Mouse (Mus musculus) heart, embryonic 16.5 days (tissue): ENCODE measurements around the gene Gas7. TPM values are rescaled to one million over a fixed set of nuclear protein-coding genes. Genes with fewer than 3 reads are reported as not detected.

Experiments
- ATAC-seq: fragments of 200-750 bp; cut with Nextera tagmentation; replicated peaks from 2 replicates; pipeline ENCODE4 v1.8.0; 2017; ENCODE audit warnings: moderate number of reproducible peaks; ENCODE audit not compliant: insufficient read depth, low FRiP score; ENCODE audit errors: extremely low read depth
- H3K27ac ChIP-seq: fragments of 300-500 bp; sonication (generic); 2 replicates; pipeline ENCODE4 v1.5.1; 2014; ENCODE audit warnings: mild to moderate bottlenecking, low read length, control low read depth, moderate library complexity
- H3K27me3 ChIP-seq: fragments of 300-500 bp; sonication (generic); 2 replicates; pipeline ENCODE4 v1.6.1; 2014; ENCODE audit warnings: low read length, mixed read lengths; ENCODE audit not compliant: control insufficient read depth, insufficient read depth
- H3K36me3 ChIP-seq: fragments of 300-500 bp; sonication (generic); 2 replicates; pipeline ENCODE4 v1.6.1; 2014; ENCODE audit not compliant: control insufficient read depth, insufficient read depth
- H3K4me1 ChIP-seq: fragments of 300-500 bp; sonication (generic); 2 replicates; pipeline ENCODE4 v1.6.1; 2014; ENCODE audit warnings: low read length, mixed read lengths; ENCODE audit not compliant: control insufficient read depth, insufficient read depth
- H3K4me2 ChIP-seq: fragments of 300-500 bp; sonication (generic); 2 replicates; pipeline ENCODE4 v1.6.1; 2014; ENCODE audit warnings: low read depth, mild to moderate bottlenecking, control low read depth, low read length
- H3K4me3 ChIP-seq: fragments of 300-500 bp; sonication (generic); 2 replicates; pipeline ENCODE4 v1.5.1; 2014; ENCODE audit warnings: mild to moderate bottlenecking, control low read depth, low read length
- H3K9ac ChIP-seq: fragments of 300-500 bp; sonication (generic); 2 replicates; pipeline ENCODE4 v1.6.1; 2014; ENCODE audit warnings: low read length, control low read depth
- H3K9me3 ChIP-seq: fragments of 300-500 bp; sonication (generic); replicated peaks from 2 replicates; pipeline ENCODE4 v1.6.1; 2016; ENCODE audit warnings: low read length; ENCODE audit not compliant: control insufficient read depth
- WGBS: fragments of 180-500 bp; shearing (Covaris S2); extraction: QIAGEN DNeasy Blood & Tissue Kit; methylation state at CpG from one replicate; pipeline ENCODE4 v1.1.7; 2014; 5-methylcytosine and 5-hydroxymethylcytosine counted together
- polyA plus RNA-seq: library from polyadenylated mRNA; unstranded; fragments of >200 nt; fragmentation: Nextera tagmentation; extraction: Ambion mirVana; gene quantifications from 2 replicates; pipeline ENCODE4 v1.2.1, GENCODE M21; 2015

Gas7 gene
- polyA plus RNA-seq, 1 experiment from 2014 or later, result 8.5 TPM

- no peak overlapping the region for H3K4me2 ChIP-seq
- ATAC-seq, result no peak
- H3K4me3 ChIP-seq, result no peak overlapping the region
- no peaks in the 10 kb centered on the region for H3K36me3 ChIP-seq
- no peaks in the 10 kb centered on the region for H3K27me3 ChIP-seq
- WGBS, result 76% methylated on average over 3 of the region's 3 CpGs
- no peak overlapping the region for H3K9ac ChIP-seq
- H3K9me3 ChIP-seq, result no peaks in the 10 kb centered on the region
- H3K4me1 ChIP-seq, result no peaks in the 10 kb centered on the region
- H3K27ac ChIP-seq, result no peak overlapping the region
Measured at GRCm38 (mm10) chr11:67643465-67643864, 188.2 kb downstream of the Gas7 start.

GRCm38 (mm10) chr11:67644632-67645149, 189.5 kb downstream of the Gas7 start:
- Histone ChIP-seq H3K27ac (no peak overlapping the region), H3K4me2 (no peak overlapping the region), H3K9ac (no peak overlapping the region), H3K27me3 (no peaks in the 10 kb centered on the region), H3K9me3 (no peaks in the 10 kb centered on the region), H3K4me1 (no peaks in the 10 kb centered on the region), H3K4me3 (no peak overlapping the region), H3K36me3 (no peaks in the 10 kb centered on the region)
- WGBS, result 52% methylated on average over 6 of the region's 6 CpGs
- no peak for ATAC-seq

GRCm38 (mm10) chr11:67647745-67648144, 192.5 kb downstream of the Gas7 start:
- Histone ChIP-seq H3K4me3 (no peak overlapping the region), H3K4me2 (no peak overlapping the region), H3K27ac (no peak overlapping the region), H3K9ac (no peak overlapping the region), H3K36me3 (no peaks in the 10 kb centered on the region), H3K27me3 (no peaks in the 10 kb centered on the region), H3K9me3 (no peaks in the 10 kb centered on the region), H3K4me1 (peaks cover 7% of the 10 kb centered on the region)
- ATAC-seq, result 0 out of 2 replicates have a peak, but pooled peaks have one; percentile 37
- WGBS, result 29% methylated on average over 5 of the region's 5 CpGs

- H3K27me3 ChIP-seq, result no peaks in the 10 kb centered on the region
- no peaks in the 10 kb centered on the region for H3K9me3 ChIP-seq
- H3K36me3 ChIP-seq, result no peaks in the 10 kb centered on the region
- H3K9ac ChIP-seq, result no peak overlapping the region
- no peak overlapping the region for H3K4me3 ChIP-seq
- H3K4me1 ChIP-seq, result peaks cover 7% of the 10 kb centered on the region
- H3K4me2 ChIP-seq, result no peak overlapping the region
- no peak overlapping the region for H3K27ac ChIP-seq
- 65% methylated on average over 11 of the region's 11 CpGs for WGBS
- no peak for ATAC-seq
Measured at GRCm38 (mm10) chr11:67648651-67649407, 193.6 kb downstream of the Gas7 start.

- ATAC-seq, result no peak
Measured at GRCm38 (mm10) chr11:67649971-67650707, 194.9 kb downstream of the Gas7 start.

GRCm38 (mm10) chr11:67651731-67652130, 196.5 kb downstream of the Gas7 start:
- Histone ChIP-seq H3K4me3 (no peak overlapping the region), H3K4me1 (peaks cover 15% of the 10 kb centered on the region), H3K36me3 (no peaks in the 10 kb centered on the region), H3K27me3 (no peaks in the 10 kb centered on the region), H3K9ac (no peak overlapping the region), H3K4me2 (no peak overlapping the region), H3K27ac (no peak overlapping the region), H3K9me3 (no peaks in the 10 kb centered on the region)
- WGBS, result 61% methylated on average over 6 of the region's 6 CpGs
- ATAC-seq, result no peak

More at GRCm38 (mm10) chr11:67649971-67650707, 194.9 kb downstream of the Gas7 start:
- H3K9ac ChIP-seq, result no peak overlapping the region
- no peaks in the 10 kb centered on the region for H3K27me3 ChIP-seq
- WGBS, result 54% methylated on average over 10 of the region's 10 CpGs
- no peaks in the 10 kb centered on the region for H3K9me3 ChIP-seq
- H3K4me1 ChIP-seq, result peaks cover 8% of the 10 kb centered on the region
- H3K4me3 ChIP-seq, result no peak overlapping the region
- no peak overlapping the region for H3K4me2 ChIP-seq
- H3K27ac ChIP-seq, result no peak overlapping the region
- no peaks in the 10 kb centered on the region for H3K36me3 ChIP-seq

- Histone ChIP-seq H3K36me3 (no peaks in the 10 kb centered on the region), H3K27ac (no peak overlapping the region), H3K9ac (0 out of 2 replicates have a peak overlapping the region, but pooled peaks have one; percentile 12), H3K9me3 (no peaks in the 10 kb centered on the region), H3K4me1 (peaks cover 15% of the 10 kb centered on the region), H3K4me3 (no peak overlapping the region), H3K4me2 (no peak overlapping the region), H3K27me3 (no peaks in the 10 kb centered on the region)
- no peak for ATAC-seq
- WGBS, result 17% methylated on average over 14 of the region's 14 CpGs
Measured at GRCm38 (mm10) chr11:67652194-67652892, 197.1 kb downstream of the Gas7 start.

- Histone ChIP-seq H3K27me3 (no peaks in the 10 kb centered on the region), H3K36me3 (no peaks in the 10 kb centered on the region), H3K9me3 (no peaks in the 10 kb centered on the region), H3K4me2 (no peak overlapping the region), H3K4me3 (no peak overlapping the region), H3K4me1 (peaks cover 15% of the 10 kb centered on the region), H3K9ac (no peak overlapping the region), H3K27ac (no peak overlapping the region)
- ATAC-seq, result no peak
- WGBS, result 53% methylated on average over 6 of the region's 6 CpGs
Measured at GRCm38 (mm10) chr11:67652893-67653255, 197.6 kb downstream of the Gas7 start.
